ENCODE assay signal across 18 mouse cellular contexts in genomic region chr15:63717812-63718211, GRCm38 (mm10).
"Had no signal": no experiment of that assay in that cellular context is flagged by ENCODE, and none has a peak within 500 bp of the region (broad histone marks: within the 10 kb centered on the region; RNA-seq: fewer than 3 reads in every experiment).

No protein-coding gene starts in this region.

- H3K4me3 ChIP-seq: megakaryocyte, embryonic 14.5 days; midbrain, embryonic 13.5 days; myocyte; neural tube, embryonic 13.5 days; neural tube, embryonic 15.5 days; stomach, embryonic 15.5 days had no signal

- H3K36me3 ChIP-seq: midbrain, embryonic 13.5 days; neural tube, embryonic 13.5 days; neural tube, embryonic 15.5 days; stomach, embryonic 15.5 days had no signal

- H3K9me3 ChIP-seq: midbrain, embryonic 13.5 days; neural tube, embryonic 13.5 days; neural tube, embryonic 15.5 days; stomach, embryonic 15.5 days had no signal

- H3K4me1 ChIP-seq: midbrain, embryonic 13.5 days; neural tube, embryonic 13.5 days; neural tube, embryonic 15.5 days had no signal

- DNase-seq: lung, adult 18-20 months; lung, embryonic 14.5 days; lung, postnatal 10 days; lung, postnatal 4 days; right cerebral cortex, postnatal 14 days; thymus, adult 2 months; thymus, postnatal 25 days; thymus, postnatal 4 days had no signal

- H3K27ac ChIP-seq: liver, embryonic 14.5 days; midbrain, embryonic 13.5 days; neural tube, embryonic 13.5 days; neural tube, embryonic 15.5 days; stomach, embryonic 15.5 days; stomach, postnatal 0 days had no signal

- H3K9ac ChIP-seq: liver, embryonic 14.5 days; lung, embryonic 14.5 days; midbrain, embryonic 13.5 days; neural tube, embryonic 13.5 days; neural tube, embryonic 15.5 days; stomach, embryonic 15.5 days had no signal

- ATAC-seq: midbrain, embryonic 16.5 days had no signal

- H3K4me2 ChIP-seq: lung, embryonic 14.5 days; midbrain, embryonic 11.5 days; midbrain, embryonic 13.5 days; neural tube, embryonic 13.5 days; neural tube, embryonic 15.5 days; stomach, embryonic 15.5 days had no signal

- H3K27me3 ChIP-seq: megakaryocyte, embryonic 14.5 days; midbrain, embryonic 13.5 days; neural tube, embryonic 13.5 days; neural tube, embryonic 15.5 days; stomach, embryonic 15.5 days had no signal
